Mouse (Mus musculus): ENCODE measurements around the gene Vipr2. TPM values are rescaled to one million over a fixed set of nuclear protein-coding genes. Genes with fewer than 3 reads are reported as not detected.
A peak's percentile ranks its signal among the peaks of the same experiment; 100 is the strongest.

Vipr2 gene
- polyA plus RNA-seq, 1 experiment from 2014 or later, result 0.60 TPM

DNA sequence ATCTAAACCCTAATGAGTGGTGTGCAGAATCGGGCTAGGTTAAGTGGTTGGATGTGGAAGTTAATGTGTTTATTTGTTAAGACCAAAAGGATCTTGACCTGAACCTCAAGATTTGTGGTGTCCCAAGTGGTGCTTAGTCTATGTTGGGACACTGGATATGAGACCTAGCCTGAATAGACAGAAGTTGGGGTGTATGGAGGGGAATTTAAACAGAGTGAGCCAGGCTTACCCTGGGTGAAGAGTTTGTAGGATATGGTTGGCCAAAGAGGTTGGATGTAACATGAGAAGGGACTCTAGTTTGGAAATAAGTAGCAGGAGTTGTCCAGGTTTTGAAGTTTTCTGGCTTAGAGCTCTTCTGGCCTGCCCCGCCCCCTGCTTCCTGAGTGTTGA, 15.3 kb upstream of the Vipr2 start:
- Histone ChIP-seq H3K36me3 (peaks cover 49% of the 10 kb centered on the region), H3K9ac (replicated peaks) (no peak overlapping the region), H3K4me1 (no peaks in the 10 kb centered on the region), H3K9me3 (peaks cover 37% of the 10 kb centered on the region), H3K27ac (replicated peaks) (no peak overlapping the region), H3K4me3 (no peak overlapping the region), H3K4me2 (replicated peaks) (no peak overlapping the region), H3K27me3 (no peaks in the 10 kb centered on the region)
- 100% methylated on average over 2 of the region's 2 CpGs for WGBS
- 0 out of 2 replicates have a peak, but pooled peaks have one; percentile 30 for ATAC-seq (replicated peaks)

DNA sequence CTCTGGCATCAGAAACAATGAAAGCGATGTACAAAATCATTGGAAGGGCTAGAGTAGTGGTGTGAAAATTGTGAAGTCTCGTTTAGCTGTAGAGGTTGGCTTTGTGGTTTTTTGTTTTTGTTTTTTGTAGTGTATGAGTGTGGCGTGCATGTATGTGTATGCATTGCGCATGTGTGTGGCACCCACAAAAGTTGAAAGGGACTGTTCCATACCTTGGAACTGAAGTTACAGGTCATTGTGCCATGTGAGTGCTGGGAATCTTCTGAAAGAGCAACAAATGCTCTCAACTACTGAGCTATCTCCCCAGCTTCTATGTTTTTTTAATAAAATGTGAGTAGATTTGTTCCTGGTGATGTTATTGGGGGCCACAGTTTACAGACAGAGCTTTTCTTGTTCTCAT, 14.5 kb upstream of the Vipr2 start:
- Histone ChIP-seq H3K4me3 (no peak overlapping the region), H3K36me3 (peaks cover 43% of the 10 kb centered on the region), H3K4me1 (no peaks in the 10 kb centered on the region), H3K9ac (replicated peaks) (no peak overlapping the region), H3K27ac (replicated peaks) (no peak overlapping the region), H3K27me3 (no peaks in the 10 kb centered on the region), H3K4me2 (replicated peaks) (no peak overlapping the region), H3K9me3 (peaks cover 37% of the 10 kb centered on the region)
- no peak for ATAC-seq (replicated peaks)
- 94% methylated on average over 4 of the region's 4 CpGs for WGBS

DNA sequence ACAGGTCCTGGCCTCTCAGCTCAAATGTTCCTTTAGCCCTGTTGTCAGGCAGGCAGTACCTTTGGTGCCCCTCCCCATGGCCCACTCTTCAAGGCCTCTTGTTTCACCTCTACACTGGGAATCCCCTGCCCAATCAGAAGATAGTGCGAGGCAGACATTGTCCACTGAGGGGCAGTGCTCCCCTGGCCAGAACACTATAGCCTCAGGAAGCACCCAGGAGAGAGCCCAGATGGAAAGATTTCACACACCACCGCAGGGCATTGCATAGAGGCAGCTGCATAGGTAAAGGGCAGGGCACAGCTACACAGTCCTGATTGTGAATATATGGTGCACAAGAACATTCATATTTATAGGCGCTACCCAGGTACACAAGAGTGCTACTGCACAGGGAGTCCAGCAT, 6.5 kb upstream of the Vipr2 start:
- peak; percentile 75 for ATAC-seq (replicated peaks)
- Histone ChIP-seq H3K36me3 (no peaks in the 10 kb centered on the region), H3K27me3 (no peaks in the 10 kb centered on the region), H3K4me2 (replicated peaks) (no peak overlapping the region), H3K9ac (replicated peaks) (no peak overlapping the region), H3K27ac (replicated peaks) (no peak overlapping the region), H3K4me3 (no peak overlapping the region), H3K9me3 (no peaks in the 10 kb centered on the region), H3K4me1 (no peaks in the 10 kb centered on the region)
- 22% methylated on average over 3 of the region's 3 CpGs for WGBS

DNA sequence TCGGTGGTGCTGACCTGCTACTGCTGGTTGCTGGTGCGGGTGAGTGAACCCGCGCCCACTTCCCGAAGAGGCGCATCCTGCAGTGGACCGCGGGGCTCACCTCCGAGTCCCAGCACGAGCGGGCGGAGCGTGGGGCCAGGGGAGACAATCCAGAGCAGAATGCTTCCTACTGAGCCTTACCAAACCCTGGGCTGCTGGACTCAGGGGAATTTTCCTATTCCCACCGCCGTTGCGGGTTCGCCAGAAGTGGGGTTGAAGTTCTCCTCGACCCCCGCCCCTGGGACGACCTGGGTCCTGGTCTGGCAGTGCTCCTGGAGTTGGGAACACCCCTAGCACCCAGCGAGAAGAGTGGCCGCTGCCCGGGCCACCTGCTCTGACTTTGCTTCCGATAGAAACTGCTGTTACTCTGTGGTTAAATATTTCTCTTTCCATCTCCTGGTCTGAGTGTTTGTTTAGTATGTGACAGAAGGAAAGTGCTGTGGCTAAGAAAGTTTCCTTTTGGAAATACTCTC, 385 bp downstream of the Vipr2 start:
- 0 out of 2 replicates have a peak, but pooled peaks cover 3% of the 10 kb centered on the region for H3K27me3 ChIP-seq
- peak; percentile 42; the same call in 1 of the 2 replicates for ATAC-seq (replicated peaks)
- under 1% methylated on average over 24 of the region's 24 CpGs for WGBS
- H3K4me2 ChIP-seq (replicated peaks), result peak overlapping the region; percentile 74
- H3K27ac ChIP-seq (replicated peaks), result no peak overlapping the region
- H3K9ac ChIP-seq (replicated peaks), result peak overlapping the region; percentile 60
- H3K9me3 ChIP-seq, result no peaks in the 10 kb centered on the region
- peaks cover 7% of the 10 kb centered on the region for H3K4me1 ChIP-seq
- H3K4me3 ChIP-seq, result peak overlapping the region; percentile 57
- no peaks in the 10 kb centered on the region for H3K36me3 ChIP-seq

DNA sequence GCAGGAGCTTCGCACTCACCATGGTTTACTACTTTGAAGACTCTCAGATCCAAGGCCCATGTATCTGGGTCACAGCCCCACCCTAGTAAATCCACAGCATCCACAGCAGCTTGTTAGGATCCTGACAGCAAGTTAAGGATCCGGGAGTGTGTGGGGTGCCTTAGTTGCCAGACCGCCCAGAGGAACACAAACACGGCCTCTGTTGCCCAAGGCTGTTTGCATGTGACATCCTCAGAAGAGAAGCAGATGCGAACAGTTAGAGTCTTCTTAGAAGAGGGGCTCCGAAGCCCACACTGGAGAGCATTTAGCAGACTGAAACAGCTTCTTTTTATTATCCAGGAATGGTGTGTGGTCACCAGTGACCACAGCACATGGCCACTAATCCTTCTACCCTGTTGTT, 5.6 kb downstream of the Vipr2 start:
- Histone ChIP-seq H3K9ac (replicated peaks) (no peak overlapping the region), H3K4me2 (replicated peaks) (no peak overlapping the region), H3K36me3 (no peaks in the 10 kb centered on the region), H3K27ac (replicated peaks) (no peak overlapping the region), H3K4me3 (no peak overlapping the region), H3K27me3 (0 out of 2 replicates have a peak, but pooled peaks cover 3% of the 10 kb centered on the region), H3K9me3 (no peaks in the 10 kb centered on the region), H3K4me1 (no peaks in the 10 kb centered on the region)
- ATAC-seq (replicated peaks), result no peak
- WGBS, result 89% methylated on average over 6 of the region's 6 CpGs

DNA sequence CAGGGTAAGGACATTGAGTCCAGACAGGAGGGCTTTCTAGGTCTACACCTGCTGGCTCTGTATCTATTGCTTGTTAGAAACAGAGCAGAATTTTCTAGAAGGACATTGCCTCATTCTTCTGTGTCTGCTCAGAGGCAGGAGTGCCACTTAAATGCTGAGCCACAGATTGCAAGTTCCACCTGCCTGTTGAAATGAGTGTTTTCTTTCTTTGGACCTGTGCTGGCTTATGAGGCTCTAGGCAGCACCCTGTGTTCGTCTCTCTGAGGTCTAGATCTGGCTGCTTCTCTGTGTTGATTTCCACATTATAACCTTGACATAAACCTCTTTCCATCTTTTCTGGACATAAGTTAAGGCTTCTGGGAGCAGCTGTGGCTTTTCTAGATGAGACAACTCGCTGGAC, 6.8 kb downstream of the Vipr2 start:
- Histone ChIP-seq H3K9ac (replicated peaks) (no peak overlapping the region), H3K4me3 (no peak overlapping the region), H3K4me1 (no peaks in the 10 kb centered on the region), H3K9me3 (no peaks in the 10 kb centered on the region), H3K4me2 (replicated peaks) (no peak overlapping the region), H3K27me3 (no peaks in the 10 kb centered on the region), H3K27ac (replicated peaks) (no peak overlapping the region), H3K36me3 (no peaks in the 10 kb centered on the region)
- ATAC-seq (replicated peaks), result no peak
- 82% methylated on average over 2 of the region's 2 CpGs for WGBS

DNA sequence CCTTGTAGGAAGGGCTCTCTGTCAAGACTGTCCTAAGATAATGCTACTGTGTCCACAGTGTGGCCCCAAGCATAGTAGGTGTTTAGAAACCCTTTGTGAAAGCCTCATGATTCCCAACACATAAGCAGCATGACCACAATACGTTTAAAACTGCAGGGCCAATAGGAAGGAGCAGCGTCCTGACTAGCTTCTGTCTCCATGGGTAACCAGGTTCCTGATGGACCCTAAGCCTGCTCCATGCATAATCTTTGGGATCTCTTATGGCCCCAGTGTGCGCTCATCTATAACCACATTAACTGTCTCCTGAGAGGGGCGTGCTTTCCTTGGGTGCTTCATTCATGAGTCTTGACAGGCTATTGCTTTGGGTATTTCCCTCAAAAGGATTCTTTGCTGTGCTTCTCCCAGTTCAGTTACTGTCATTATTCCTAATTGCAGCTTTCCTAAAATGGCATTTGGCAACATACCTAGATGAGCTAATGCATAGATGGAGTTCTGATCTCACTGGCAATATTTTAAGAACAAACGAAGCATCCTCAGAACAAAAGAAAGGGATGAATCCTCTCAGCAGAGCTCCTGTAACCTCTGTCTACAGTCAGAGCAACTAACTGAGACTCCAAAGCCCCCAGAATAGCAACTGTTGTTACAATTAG, 9.6 kb downstream of the Vipr2 start:
- no peak overlapping the region for H3K4me3 ChIP-seq
- no peaks in the 10 kb centered on the region for H3K27me3 ChIP-seq
- no peaks in the 10 kb centered on the region for H3K36me3 ChIP-seq
- H3K4me1 ChIP-seq, result no peaks in the 10 kb centered on the region
- H3K9me3 ChIP-seq, result no peaks in the 10 kb centered on the region
- no peak overlapping the region for H3K9ac ChIP-seq (replicated peaks)
- WGBS, result 78% methylated on average over 5 of the region's 5 CpGs
- ATAC-seq (replicated peaks), result no peak
- no peak overlapping the region for H3K27ac ChIP-seq (replicated peaks)
- H3K4me2 ChIP-seq (replicated peaks), result no peak overlapping the region

DNA sequence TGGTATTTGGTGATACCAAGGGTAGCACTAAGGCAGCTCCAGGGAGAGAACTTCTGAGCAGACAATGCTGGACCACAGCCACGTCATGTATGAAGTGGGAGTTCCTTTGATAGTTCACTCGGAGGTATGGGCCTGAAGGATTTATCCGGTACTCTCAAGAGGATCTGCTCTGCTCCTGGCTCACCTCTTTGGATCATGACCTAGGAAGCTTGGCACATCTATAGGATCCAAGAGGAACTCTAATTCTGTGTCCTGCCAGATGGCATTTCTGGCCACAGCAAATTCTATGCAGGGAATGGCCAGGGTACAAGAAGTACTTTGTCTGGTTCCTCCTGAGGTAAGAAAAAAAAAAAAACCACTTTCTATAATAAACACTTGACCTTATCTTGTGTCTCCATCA, 12.3 kb downstream of the Vipr2 start:
- H3K27ac ChIP-seq (replicated peaks), result no peak overlapping the region
- no peak overlapping the region for H3K9ac ChIP-seq (replicated peaks)
- no peaks in the 10 kb centered on the region for H3K27me3 ChIP-seq
- ATAC-seq (replicated peaks), result no peak
- no peaks in the 10 kb centered on the region for H3K36me3 ChIP-seq
- H3K4me3 ChIP-seq, result no peak overlapping the region
- H3K4me2 ChIP-seq (replicated peaks), result no peak overlapping the region
- no peaks in the 10 kb centered on the region for H3K4me1 ChIP-seq
- 89% methylated on average over 3 of the region's 3 CpGs for WGBS
- no peaks in the 10 kb centered on the region for H3K9me3 ChIP-seq

DNA sequence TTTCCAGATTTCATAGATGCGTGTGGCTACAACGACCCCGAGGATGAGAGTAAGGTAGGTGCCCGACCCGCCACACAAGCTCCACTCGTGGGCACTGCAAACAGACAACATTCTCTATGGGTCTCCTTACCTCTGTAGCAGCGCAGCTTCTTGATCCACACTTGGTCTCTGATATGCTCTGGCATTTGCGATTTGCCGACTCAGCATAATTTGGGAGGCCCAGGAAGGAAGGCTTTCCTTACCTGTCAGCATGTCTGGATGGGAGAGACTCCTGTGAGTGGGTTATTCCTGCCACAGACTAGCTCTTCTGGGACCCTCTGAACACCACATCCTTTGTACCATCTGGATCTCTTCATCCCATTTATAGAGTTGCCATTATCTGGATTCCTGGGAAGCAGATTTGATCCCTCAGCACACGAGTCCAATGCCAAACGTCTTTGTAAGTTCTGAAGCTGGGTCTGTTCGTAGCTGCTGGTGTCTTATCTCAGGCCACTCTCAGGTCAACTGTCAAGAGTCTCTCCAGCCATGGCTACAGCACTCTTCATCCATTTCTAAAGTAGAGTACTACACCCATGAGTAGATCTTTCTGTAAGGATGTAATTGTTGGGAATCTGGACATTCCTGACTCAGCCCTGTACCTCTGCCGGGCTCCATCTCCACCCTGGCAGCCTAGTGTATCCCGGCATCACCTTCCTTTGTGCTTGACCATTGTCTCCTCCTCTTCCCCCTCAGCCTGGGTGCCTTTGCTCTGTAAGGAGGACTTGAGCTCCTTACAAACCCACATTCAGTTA, 17.4 kb downstream of the Vipr2 start:
- Histone ChIP-seq H3K4me3 (no peak overlapping the region), H3K4me1 (no peaks in the 10 kb centered on the region), H3K27me3 (no peaks in the 10 kb centered on the region), H3K36me3 (no peaks in the 10 kb centered on the region), H3K9ac (replicated peaks) (no peak overlapping the region), H3K27ac (replicated peaks) (no peak overlapping the region), H3K4me2 (replicated peaks) (no peak overlapping the region), H3K9me3 (no peaks in the 10 kb centered on the region)
- ATAC-seq (replicated peaks), result no peak
- WGBS, result 86% methylated on average over 14 of the region's 14 CpGs

DNA sequence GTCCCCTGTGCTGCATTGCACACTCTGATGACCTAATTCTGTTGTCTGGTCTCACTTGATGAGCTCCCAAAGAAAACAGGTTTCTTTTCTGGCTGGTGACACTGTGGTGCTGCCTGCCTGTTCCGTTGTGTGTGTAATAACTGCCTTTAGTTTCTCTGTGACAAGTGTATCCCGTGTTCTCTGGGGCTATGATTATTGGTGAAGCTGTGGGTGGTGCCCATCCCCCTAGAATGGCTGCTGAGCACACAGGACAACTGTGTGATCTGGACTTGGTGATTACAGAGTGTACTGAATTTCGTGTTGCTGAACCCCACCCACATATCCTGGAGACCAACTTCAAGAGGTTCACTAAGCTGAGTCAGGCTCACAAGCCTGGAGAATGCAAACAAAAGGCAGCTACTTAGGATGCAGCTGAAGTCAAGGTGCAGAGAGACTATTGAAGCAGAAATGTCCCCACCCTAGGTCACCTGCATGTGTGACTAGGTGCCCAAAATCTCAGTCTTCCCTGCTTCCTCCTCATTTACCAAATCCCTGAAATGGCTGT, 18.9 kb downstream of the Vipr2 start:
- Histone ChIP-seq H3K9ac (replicated peaks) (no peak overlapping the region), H3K4me2 (replicated peaks) (no peak overlapping the region), H3K9me3 (no peaks in the 10 kb centered on the region), H3K36me3 (no peaks in the 10 kb centered on the region), H3K4me3 (no peak overlapping the region), H3K27ac (replicated peaks) (no peak overlapping the region), H3K4me1 (no peaks in the 10 kb centered on the region), H3K27me3 (no peaks in the 10 kb centered on the region)
- ATAC-seq (replicated peaks), result no peak
- WGBS, result 66% methylated on average over 3 of the region's 3 CpGs

DNA sequence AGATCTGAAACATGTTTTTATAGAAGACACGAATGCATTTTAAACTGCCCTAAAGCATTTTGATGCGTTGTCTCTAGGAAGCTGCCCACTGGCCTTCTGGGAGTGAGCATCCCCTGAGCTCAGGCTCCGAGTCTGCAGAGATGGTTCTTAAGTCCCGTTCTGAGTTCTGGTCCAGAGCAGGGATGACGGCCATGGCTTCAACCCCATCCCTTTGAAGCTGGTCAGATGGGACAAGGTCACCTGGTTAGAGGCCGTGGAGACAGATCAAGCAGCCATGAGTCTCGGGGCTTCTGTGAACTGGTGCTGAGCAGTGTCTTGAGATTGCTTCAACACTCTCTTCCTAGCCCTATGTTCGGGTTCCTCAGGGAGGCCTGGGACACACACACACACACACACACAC, 19.6 kb downstream of the Vipr2 start:
- Histone ChIP-seq H3K27me3 (no peaks in the 10 kb centered on the region), H3K4me3 (no peak overlapping the region), H3K9me3 (no peaks in the 10 kb centered on the region), H3K36me3 (no peaks in the 10 kb centered on the region), H3K27ac (replicated peaks) (no peak overlapping the region), H3K9ac (replicated peaks) (no peak overlapping the region), H3K4me2 (replicated peaks) (no peak overlapping the region), H3K4me1 (no peaks in the 10 kb centered on the region)
- 92% methylated on average over 8 of the region's 8 CpGs for WGBS
- ATAC-seq (replicated peaks), result no peak

DNA sequence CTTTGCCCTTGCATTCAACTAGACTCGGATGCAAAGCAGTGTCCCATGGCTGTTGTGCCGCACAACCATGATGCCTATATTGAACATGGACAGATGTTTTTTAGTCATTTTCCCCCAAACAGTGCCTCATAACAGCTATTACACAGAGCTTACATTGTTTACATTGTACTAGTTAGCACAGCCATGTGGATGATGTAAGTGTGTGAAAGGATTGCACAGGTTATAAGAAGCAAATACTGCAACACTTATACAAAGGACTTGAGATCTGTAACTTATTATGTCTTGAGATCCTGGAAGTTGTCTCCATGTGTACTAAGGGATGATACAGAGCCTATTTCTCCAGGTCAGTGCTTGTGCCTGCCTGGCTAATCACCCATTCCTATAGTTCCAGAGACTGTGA, 24.4 kb downstream of the Vipr2 start:
- ATAC-seq (replicated peaks), result no peak
- H3K4me1 ChIP-seq, result no peaks in the 10 kb centered on the region
- no peak overlapping the region for H3K4me3 ChIP-seq
- H3K27ac ChIP-seq (replicated peaks), result no peak overlapping the region
- no peak overlapping the region for H3K4me2 ChIP-seq (replicated peaks)
- H3K36me3 ChIP-seq, result no peaks in the 10 kb centered on the region
- H3K9me3 ChIP-seq, result no peaks in the 10 kb centered on the region
- 94% methylated on average over 2 of the region's 2 CpGs for WGBS
- H3K9ac ChIP-seq (replicated peaks), result no peak overlapping the region
- no peaks in the 10 kb centered on the region for H3K27me3 ChIP-seq
